Mouse (Mus musculus) stomach, embryonic 15.5 days (tissue): ENCODE data around the gene Xpnpep1. TPM values are rescaled to one million over a fixed set of nuclear protein-coding genes. Genes with fewer than 3 reads are reported as not detected.
A peak's percentile ranks its signal among the peaks of the same experiment; 100 is the strongest.

Experiments
- ATAC-seq: fragments of 200-750 bp; cut with Nextera tagmentation; 2 replicates; pipeline ENCODE4 v1.8.0; 2017; ENCODE audit warnings: low read depth, moderate number of reproducible peaks, moderate TSS enrichment; ENCODE audit not compliant: insufficient read depth, low FRiP score
- H3K27ac ChIP-seq: fragments of 300-500 bp; sonication (generic); 2 replicates; pipeline ENCODE4 v1.5.1; 2015; ENCODE audit warnings: mild to moderate bottlenecking, inconsistent platforms
- H3K27me3 ChIP-seq: fragments of 300-500 bp; sonication (generic); replicated peaks from 2 replicates; pipeline ENCODE4 v1.6.1; 2015; ENCODE audit warnings: inconsistent platforms
- H3K36me3 ChIP-seq: fragments of 300-500 bp; sonication (generic); 2 replicates; pipeline ENCODE4 v1.6.1; 2015; ENCODE audit warnings: inconsistent platforms
- H3K4me1 ChIP-seq: fragments of 300-500 bp; sonication (generic); 2 replicates; pipeline ENCODE4 v1.6.1; 2015; ENCODE audit warnings: inconsistent platforms
- H3K4me2 ChIP-seq: fragments of 300-500 bp; sonication (generic); 2 replicates; pipeline ENCODE4 v1.6.1; 2015; ENCODE audit warnings: mild to moderate bottlenecking, inconsistent platforms
- H3K4me3 ChIP-seq: fragments of 300-500 bp; sonication (generic); replicated peaks from 2 replicates; pipeline ENCODE4 v1.5.1; 2015; ENCODE audit warnings: inconsistent platforms
- H3K9ac ChIP-seq: fragments of 300-500 bp; sonication (generic); 2 replicates; pipeline ENCODE4 v1.6.1; 2015; ENCODE audit warnings: inconsistent platforms
- H3K9me3 ChIP-seq: fragments of 300-500 bp; sonication (generic); 2 replicates; pipeline ENCODE4 v1.6.1; 2016; ENCODE audit warnings: inconsistent platforms
- WGBS: fragments of 180-500 bp; shearing (Covaris S2); methylation state at CpG from one replicate; pipeline ENCODE4 v1.1.7; 2015; 5-methylcytosine and 5-hydroxymethylcytosine counted together
- polyA plus RNA-seq: library from polyadenylated mRNA; unstranded; fragments of >200 nt; fragmentation: Nextera tagmentation; extraction: Ambion mirVana; gene quantifications from 2 replicates; pipeline ENCODE4 v1.2.1, GENCODE M21; 2015

Gene Xpnpep1
- polyA plus RNA-seq, 1 experiment from 2014 or later = 130 TPM

DNA sequence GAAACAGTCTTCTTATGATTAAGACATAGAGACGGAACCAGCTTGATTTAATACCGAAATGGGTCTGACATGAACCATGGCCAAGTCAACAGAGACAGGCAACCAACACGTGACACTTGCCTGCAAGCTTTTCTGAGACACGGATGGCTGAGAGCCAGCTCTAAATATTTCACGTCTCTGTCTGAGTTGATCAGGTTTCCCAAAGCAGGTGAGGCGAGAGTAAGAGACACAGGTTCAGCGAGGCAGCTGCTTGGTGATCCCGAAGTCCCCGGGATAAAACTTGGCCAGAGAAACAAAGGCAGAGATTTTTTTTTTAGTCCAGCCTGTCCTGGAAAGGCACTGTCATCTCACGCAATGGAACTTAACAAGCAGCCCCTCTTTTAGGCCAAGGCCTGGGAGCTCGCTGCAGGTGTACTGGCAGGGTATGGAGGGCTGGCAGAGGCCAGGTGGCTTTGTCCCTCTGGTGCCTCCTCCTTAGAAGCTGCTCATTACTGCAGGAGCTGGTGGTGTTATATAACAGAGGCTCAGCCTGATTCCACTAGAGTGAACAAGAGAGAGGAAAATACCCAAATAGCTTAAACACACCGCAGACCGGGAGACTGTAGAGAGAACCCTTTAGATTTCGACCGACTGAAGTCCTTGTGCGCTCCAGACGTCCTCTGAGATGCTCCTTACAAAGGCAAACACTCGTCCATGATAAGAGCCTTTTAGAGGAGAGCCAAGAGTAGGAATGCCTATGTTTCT is 36.4 kb upstream of the Xpnpep1 start:
- no peak overlapping the region for H3K4me3 ChIP-seq
- peaks cover 22% of the 10 kb centered on the region for H3K4me1 ChIP-seq
- peak overlapping the region; percentile 58; the same call in 1 of the 2 replicates for H3K27ac ChIP-seq
- no peak overlapping the region for H3K9ac ChIP-seq
- H3K4me2 ChIP-seq = no peak overlapping the region
- H3K27me3 ChIP-seq = no peaks in the 10 kb centered on the region
- H3K36me3 ChIP-seq = no peaks in the 10 kb centered on the region
- ATAC-seq = no peak
- no peaks in the 10 kb centered on the region for H3K9me3 ChIP-seq
- 60% methylated on average over 18 of the region's 18 CpGs for WGBS

DNA sequence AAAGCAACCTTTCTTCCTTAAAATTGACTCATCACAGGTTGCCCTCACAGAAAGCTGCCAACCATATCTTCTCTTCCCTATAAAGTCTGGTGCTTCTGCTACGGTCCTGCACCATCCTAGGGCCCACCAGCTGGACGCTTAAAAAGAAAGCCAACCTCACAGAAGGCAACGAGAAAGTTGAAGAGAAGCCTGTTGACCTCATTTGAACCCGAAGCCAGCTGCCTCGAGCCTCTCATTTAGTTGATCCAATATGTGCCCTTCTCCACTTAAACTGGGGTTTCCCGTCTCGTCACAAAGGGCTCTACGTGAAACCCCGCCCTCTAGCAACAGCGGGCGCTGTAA is 35.9 kb upstream of the Xpnpep1 start:
- H3K9ac ChIP-seq = no peak overlapping the region
- ATAC-seq = no peak
- no peaks in the 10 kb centered on the region for H3K9me3 ChIP-seq
- peaks cover 20% of the 10 kb centered on the region for H3K4me1 ChIP-seq
- no peak overlapping the region for H3K4me3 ChIP-seq
- no peaks in the 10 kb centered on the region for H3K27me3 ChIP-seq
- peak overlapping the region; percentile 58; the same call in 1 of the 2 replicates for H3K27ac ChIP-seq
- no peaks in the 10 kb centered on the region for H3K36me3 ChIP-seq
- 72% methylated on average over 11 of the region's 11 CpGs for WGBS
- H3K4me2 ChIP-seq = no peak overlapping the region

DNA sequence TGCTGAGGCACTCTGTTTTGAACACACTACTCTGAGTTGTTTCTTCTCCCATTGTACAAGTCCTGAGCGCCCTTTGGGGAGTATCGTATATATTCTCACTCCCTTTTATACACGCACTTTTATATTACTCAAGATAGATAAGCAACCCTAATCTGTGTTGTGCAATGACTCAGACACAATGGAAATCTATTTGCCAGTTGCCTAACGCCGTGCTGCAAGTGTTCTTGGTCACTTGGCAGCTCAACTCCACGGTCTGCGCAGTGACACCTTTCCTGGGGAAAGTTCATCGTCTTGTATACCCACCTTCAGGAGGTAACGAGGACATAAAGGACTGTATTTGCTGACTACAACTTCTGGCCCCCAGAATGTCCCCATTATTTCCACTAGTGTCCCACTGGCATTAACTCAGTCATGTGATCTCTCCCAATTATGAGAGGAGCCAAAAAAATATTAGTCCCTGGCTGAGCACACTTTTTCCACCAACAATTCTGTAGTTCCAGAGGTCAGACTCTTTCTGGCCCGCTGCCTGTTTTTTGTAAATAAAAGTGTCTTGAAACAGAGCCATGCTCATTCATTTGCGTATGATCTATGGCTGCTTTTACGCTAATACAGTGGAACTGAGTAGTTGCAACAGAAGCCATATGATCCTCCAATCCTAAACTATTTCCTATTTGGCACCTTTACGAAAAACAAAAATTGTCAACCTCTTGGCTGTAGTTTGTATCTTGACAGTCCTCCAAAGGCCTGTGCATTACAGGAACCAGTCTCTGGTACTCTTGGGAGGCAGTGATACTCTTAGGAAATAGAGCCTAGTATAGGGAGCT is 35.1 kb upstream of the Xpnpep1 start:
- Histone ChIP-seq H3K9ac (no peak overlapping the region), H3K9me3 (no peaks in the 10 kb centered on the region), H3K4me2 (no peak overlapping the region), H3K36me3 (no peaks in the 10 kb centered on the region), H3K27ac (peak overlapping the region; percentile 58), H3K4me3 (no peak overlapping the region), H3K4me1 (peaks cover 24% of the 10 kb centered on the region), H3K27me3 (no peaks in the 10 kb centered on the region)
- ATAC-seq = no peak; the same call in 1 of the 2 replicates
- WGBS = 62% methylated on average over 13 of the region's 13 CpGs

DNA sequence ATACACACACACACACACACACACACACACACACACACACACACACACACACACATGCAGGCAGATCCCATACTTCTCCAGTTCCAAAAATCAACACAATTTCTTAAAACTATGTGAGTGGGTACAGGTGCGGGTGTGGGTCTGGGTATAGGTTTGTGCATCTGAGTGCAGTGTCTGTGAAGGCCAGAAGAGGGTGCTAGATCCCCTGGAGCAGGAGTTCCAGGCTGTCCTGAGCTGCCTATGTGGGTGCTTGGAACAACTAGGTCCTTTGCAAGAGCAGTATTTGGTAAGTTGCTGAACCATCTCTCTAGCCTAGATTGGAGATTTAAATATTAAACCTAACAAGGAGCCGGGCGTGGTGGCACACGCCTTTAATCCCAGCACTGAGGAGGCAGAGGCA is 33.5 kb upstream of the Xpnpep1 start:
- no peak for ATAC-seq
- H3K27ac ChIP-seq = no peak overlapping the region
- WGBS = 94% methylated on average over 4 of the region's 4 CpGs
- no peaks in the 10 kb centered on the region for H3K36me3 ChIP-seq
- H3K27me3 ChIP-seq = no peaks in the 10 kb centered on the region
- H3K4me3 ChIP-seq = no peak overlapping the region
- H3K9me3 ChIP-seq = no peaks in the 10 kb centered on the region
- H3K9ac ChIP-seq = no peak overlapping the region
- H3K4me2 ChIP-seq = no peak overlapping the region
- peaks cover 24% of the 10 kb centered on the region for H3K4me1 ChIP-seq

DNA sequence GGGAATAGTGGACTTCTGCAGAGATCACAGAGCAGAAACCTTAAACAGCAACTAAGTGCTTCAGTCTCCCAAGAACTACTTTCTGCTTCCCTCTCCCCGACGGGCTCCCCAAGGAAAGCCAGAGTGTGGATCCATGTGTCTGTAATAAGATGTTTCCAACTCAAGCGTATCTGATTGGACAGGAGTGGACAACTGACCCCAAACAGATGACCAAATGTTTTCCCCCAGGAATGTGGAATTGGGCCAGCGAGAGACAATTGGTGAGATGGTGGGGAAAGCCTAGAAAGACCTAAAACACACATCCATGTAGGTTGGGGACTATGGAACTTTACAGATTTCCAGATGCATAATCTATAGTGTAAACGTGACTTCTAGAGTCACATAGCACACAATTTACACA is 32.4 kb upstream of the Xpnpep1 start:
- Histone ChIP-seq H3K4me3 (no peak overlapping the region), H3K4me1 (peaks cover 24% of the 10 kb centered on the region), H3K4me2 (no peak overlapping the region), H3K27ac (no peak overlapping the region), H3K27me3 (no peaks in the 10 kb centered on the region), H3K9me3 (no peaks in the 10 kb centered on the region), H3K9ac (no peak overlapping the region), H3K36me3 (no peaks in the 10 kb centered on the region)
- ATAC-seq = no peak
- WGBS = 69% methylated on average over 5 of the region's 5 CpGs

DNA sequence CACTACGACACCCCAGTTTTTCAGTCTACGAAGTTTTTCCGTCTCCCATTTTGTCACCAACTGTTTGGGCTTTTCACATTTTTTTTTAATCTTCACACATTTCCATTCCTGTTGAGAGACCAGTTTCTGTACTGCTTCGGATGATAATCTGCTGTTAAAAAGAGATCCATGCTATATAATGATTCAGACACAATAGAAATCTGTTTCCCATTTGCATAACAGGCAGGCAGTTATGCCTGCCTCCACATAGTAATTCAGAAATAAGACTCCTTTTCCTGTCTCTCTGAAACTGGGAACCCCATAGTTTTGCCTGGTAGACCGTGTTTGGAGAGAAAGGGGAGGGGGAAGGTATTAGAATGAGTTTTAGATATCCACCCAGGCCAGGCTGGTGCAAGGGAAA is 31.6 kb upstream of the Xpnpep1 start:
- ATAC-seq = no peak
- Histone ChIP-seq H3K4me3 (no peak overlapping the region), H3K9me3 (no peaks in the 10 kb centered on the region), H3K4me1 (peaks cover 23% of the 10 kb centered on the region), H3K36me3 (no peaks in the 10 kb centered on the region), H3K27ac (peak overlapping the region; percentile 42; the same call in 1 of the 2 replicates), H3K27me3 (no peaks in the 10 kb centered on the region), H3K4me2 (no peak overlapping the region), H3K9ac (no peak overlapping the region)
- WGBS = 56% methylated on average over 5 of the region's 5 CpGs

DNA sequence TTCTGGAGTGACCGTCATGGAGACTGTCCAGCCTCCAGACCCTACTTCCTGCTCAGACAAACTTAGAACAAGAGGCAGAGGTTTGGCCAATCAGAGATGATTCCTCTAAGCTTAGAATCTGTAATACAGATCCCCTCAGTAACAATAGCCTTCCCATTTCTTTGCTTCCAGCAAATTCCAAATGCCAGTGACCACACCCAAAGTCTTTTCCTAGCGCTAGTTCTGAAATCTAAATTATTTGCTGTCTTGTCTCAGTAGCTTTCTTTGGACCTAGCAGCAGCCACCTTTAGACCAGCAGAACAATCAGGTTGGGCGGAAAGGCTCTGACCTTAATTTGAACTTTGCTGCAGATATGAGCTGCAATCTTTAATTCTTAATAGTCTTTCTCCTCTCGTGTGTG is 30.9 kb upstream of the Xpnpep1 start:
- no peak overlapping the region for H3K4me3 ChIP-seq
- H3K9me3 ChIP-seq = no peaks in the 10 kb centered on the region
- WGBS = 39% methylated on average over 4 of the region's 4 CpGs
- no peak overlapping the region for H3K4me2 ChIP-seq
- H3K9ac ChIP-seq = no peak overlapping the region
- H3K4me1 ChIP-seq = peaks cover 23% of the 10 kb centered on the region
- no peak for ATAC-seq
- H3K36me3 ChIP-seq = no peaks in the 10 kb centered on the region
- no peak overlapping the region for H3K27ac ChIP-seq
- H3K27me3 ChIP-seq = no peaks in the 10 kb centered on the region

DNA sequence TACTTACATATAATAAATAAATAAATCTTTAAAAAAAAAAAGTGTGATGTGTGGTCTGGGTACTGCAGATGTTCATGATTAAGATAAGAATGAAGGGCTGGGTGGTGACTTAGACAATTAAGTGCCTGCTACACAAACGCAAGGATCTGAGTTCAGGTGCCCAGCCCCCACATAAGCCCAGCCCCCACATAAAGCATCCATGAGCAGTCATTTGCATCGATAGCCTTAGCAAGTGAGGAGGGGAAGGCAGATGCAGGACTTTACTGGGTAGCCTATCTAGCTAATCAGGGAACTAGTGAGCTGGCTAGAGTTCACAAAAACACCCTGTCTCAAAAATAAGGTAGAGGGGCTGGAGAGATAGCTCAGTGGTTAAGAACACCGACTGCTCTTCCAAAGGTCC is 29.4 kb upstream of the Xpnpep1 start:
- peaks cover 17% of the 10 kb centered on the region for H3K4me1 ChIP-seq
- H3K9me3 ChIP-seq = no peaks in the 10 kb centered on the region
- no peaks in the 10 kb centered on the region for H3K36me3 ChIP-seq
- no peak overlapping the region for H3K27ac ChIP-seq
- H3K27me3 ChIP-seq = no peaks in the 10 kb centered on the region
- no peak for ATAC-seq
- no peak overlapping the region for H3K4me2 ChIP-seq
- 66% methylated on average over 3 of the region's 3 CpGs for WGBS
- H3K4me3 ChIP-seq = no peak overlapping the region
- H3K9ac ChIP-seq = no peak overlapping the region

DNA sequence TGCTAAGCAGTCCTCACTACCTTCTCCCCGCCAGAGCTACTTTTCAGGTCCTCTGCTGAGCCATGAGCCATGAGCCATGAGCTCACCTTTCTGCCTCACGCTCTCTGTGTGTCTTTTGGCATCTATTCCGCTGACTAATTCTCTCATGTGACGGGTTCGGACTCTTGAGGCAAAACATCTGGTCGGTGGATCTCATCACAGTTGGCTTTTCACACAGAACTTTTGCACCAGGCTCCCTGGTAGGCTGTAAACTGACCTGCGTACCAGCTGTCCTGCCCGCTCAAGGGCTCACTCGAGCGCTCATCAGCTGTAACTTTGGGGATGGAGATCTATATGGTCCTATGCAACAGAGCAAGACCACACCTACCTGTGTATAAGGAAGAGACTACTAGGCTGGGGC is 26.9 kb upstream of the Xpnpep1 start:
- WGBS = 36% methylated on average over 10 of the region's 10 CpGs

DNA sequence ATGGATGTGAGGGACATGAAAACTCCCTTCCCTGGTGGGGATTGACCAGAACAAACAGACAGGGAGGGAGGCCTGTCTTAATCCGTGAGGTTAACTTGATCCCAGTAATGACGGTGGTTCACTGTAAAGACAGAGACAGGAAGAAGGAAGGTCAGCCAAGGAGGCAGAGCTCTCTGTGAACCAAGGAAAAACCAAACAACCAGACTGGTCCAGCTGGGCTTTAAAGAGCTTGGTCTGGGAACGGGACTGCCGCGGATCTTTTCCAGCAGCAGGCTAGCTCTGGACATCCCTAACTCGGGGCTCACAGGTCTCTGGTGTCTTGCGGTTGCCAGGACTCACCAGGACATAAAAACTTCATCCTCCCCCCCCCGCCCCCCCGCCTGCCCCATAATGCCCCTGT is 26.5 kb upstream of the Xpnpep1 start:
- Histone ChIP-seq H3K4me2 (peak overlapping the region; percentile 24; the same call in 1 of the 2 replicates), H3K4me1 (peaks cover 17% of the 10 kb centered on the region), H3K27me3 (no peaks in the 10 kb centered on the region), H3K9ac (no peak overlapping the region), H3K4me3 (no peak overlapping the region), H3K36me3 (no peaks in the 10 kb centered on the region), H3K27ac (peak overlapping the region; percentile 68), H3K9me3 (no peaks in the 10 kb centered on the region)
- ATAC-seq = peak; percentile 21; the same call in 1 of the 2 replicates
- 28% methylated on average over 9 of the region's 9 CpGs for WGBS

More for the DNA sequence above, 26.9 kb upstream of the Xpnpep1 start:
- ATAC-seq = peak; percentile 55; the same call in 1 of the 2 replicates
- Histone ChIP-seq H3K27ac (peak overlapping the region; percentile 68), H3K9me3 (no peaks in the 10 kb centered on the region), H3K9ac (no peak overlapping the region), H3K4me3 (no peak overlapping the region), H3K4me1 (peaks cover 17% of the 10 kb centered on the region), H3K4me2 (peak overlapping the region; percentile 24; the same call in 1 of the 2 replicates), H3K27me3 (no peaks in the 10 kb centered on the region), H3K36me3 (no peaks in the 10 kb centered on the region)

DNA sequence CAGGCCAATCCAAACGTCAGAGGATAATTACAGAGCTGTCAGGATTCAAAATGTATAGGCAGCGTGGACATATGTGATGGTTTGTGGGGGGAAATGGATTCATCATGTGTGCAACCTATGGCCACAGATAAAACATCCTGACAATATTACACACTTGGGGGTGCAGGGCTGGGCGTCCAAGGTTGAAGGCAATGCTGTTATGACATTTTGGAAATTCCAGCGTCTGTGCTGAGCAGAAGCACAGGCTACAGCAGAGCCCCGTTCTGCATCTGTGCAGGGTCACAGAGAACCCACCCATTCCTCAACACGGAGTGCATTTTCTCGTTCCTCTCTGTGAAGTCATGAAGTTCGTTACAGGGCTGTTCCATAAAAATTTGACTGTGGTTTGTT is 25.0 kb upstream of the Xpnpep1 start:
- H3K4me1 ChIP-seq = peaks cover 9% of the 10 kb centered on the region; the same call in 1 of the 2 replicates
- WGBS = 42% methylated on average over 8 of the region's 8 CpGs
- H3K27me3 ChIP-seq = no peaks in the 10 kb centered on the region
- peak overlapping the region; percentile 48; the same call in 1 of the 2 replicates for H3K27ac ChIP-seq
- ATAC-seq = no peak
- no peaks in the 10 kb centered on the region for H3K9me3 ChIP-seq
- no peaks in the 10 kb centered on the region for H3K36me3 ChIP-seq
- no peak overlapping the region for H3K4me2 ChIP-seq
- H3K4me3 ChIP-seq = no peak overlapping the region
- H3K9ac ChIP-seq = no peak overlapping the region
